Mouse (Mus musculus) layer of hippocampus, adult 6 months (tissue): ENCODE results near the gene Foxi3. TPM values are rescaled to one million over a fixed set of nuclear protein-coding genes. Genes with fewer than 3 reads are reported as not detected.

ENCODE experiments used
- long read RNA-seq, 2 experiments: library from polyadenylated mRNA; unstranded; transcript quantifications; one replicate each; pipeline ENCODE4 v2.0.0; 2019 to 2020
- polyA plus RNA-seq: library from polyadenylated mRNA; unstranded; fragments of <200 nt; fragmentation: Nextera tagmentation; gene quantifications from 2 replicates; pipeline ENCODE4 v1.2.3, GENCODE M21; 2021

Foxi3 gene
- not detected in 2 replicates for polyA plus RNA-seq
- long read RNA-seq, experiment 1 = 0 reads
- long read RNA-seq, experiment 2 = 0 reads

DNA sequence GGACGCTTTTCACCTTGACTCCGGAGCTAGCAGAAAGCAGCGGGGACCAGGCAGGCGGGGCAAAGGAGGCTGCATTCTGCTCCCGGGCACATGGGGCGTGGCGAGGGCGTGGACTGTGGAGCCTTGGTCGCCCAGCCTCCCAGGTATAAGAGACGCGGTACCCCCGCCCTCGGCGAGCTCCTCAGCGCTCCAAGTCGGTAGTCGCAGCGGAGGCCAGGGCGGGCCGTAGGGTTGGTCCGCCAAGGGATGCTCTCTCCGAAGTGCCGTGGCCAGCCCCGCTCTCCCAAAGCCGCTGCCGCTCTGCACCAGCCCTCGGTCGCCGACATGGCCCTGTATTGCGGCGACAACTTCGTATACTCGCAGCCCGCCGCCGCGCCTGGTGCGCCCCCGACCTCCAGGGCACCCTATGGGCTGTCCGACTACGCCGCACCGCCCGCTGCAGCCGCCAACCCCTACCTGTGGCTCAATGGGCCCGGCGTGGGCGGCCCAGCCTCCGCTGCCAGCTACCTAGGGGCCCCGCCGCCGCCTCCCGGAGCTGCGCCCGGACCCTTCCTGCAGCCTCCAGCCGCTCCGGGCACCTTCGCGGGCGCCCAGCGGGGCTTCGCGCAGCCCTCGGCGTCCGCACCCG, at the start of gene Foxi3:
Gene Foxi3, plus strand, starts transcription at position 247 of the 628 bp plus-strand sequence.

DNA sequence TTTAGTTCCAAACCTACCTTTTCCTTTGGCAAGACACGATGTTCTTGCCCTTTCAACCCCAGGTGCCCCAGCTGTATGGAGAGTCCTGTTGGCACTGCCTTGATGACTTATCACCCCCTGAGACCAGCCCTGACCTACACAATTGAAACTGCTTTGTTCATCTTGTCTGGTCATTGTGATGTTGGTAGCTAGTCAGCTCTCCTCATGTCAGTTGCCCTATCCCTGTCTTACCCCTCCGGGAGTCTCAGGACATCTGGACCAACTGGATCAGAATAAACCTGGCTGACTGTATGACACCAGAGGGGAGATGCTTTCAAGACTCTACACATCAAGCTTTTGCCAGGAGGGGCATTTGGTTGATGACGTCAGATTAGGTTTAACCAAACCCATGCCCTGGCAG, 37.5 kb upstream of the Foxi3 start, which contains the start of gene Tex37:
Gene Tex37, minus strand, starts transcription at position 101 of the 400 bp plus-strand sequence.

Other genes with a start within 250 kb of the Foxi3 start
- gene Rpia, start 164.3 kb upstream of the Foxi3 start, polyA plus RNA-seq = 0.56 and 0.74 TPM in 2 replicates
- 3.0 and 3.3 TPM in 2 replicates for gene Eif2ak3, start 112.0 kb upstream of the Foxi3 start, polyA plus RNA-seq
- gene Tex37, start 37.6 kb upstream of the Foxi3 start, polyA plus RNA-seq = not detected in 2 replicates
- 3.3 and 4.1 TPM in 2 replicates for gene Thnsl2, start 187.9 kb downstream of the Foxi3 start, polyA plus RNA-seq
- gene Fabp1, start 243.3 kb downstream of the Foxi3 start, polyA plus RNA-seq = not detected in 2 replicates